Mouse (Mus musculus): ENCODE measurements at regions not wholly inside any gene's neighbourhood (a gene's known extent, or its start where the extent isn't known, plus 50 kb on each side); places are given as distances from the start of the nearest gene placed in this dataset.

DNA sequence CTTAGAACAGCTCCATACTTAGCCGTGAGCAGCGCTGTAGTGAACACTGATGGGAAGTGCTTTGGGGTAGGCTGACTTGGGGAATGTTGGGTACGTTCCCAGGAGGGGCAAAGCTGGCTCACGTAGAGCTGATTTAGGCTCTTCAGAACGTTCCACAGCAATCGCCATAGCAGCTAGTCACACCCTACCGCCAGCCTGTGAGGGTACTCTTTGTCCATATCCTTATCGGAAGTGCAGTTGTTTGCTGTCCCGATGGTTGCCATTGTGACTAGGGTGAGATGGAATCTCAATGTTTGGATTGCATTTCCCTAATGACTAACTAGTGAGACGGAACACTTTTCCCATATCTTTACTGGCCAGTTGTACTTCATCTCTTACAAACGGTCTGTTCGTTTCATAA lies 244.6 kb downstream of the Ano6 start:
- no peak for TF ChIP-seq NANOG (IDR thresholded peaks at IDR 0.05; ENCODE audit: borderline replicate concordance, low read length)
- TF ChIP-seq CTCF (conservative IDR thresholded peaks at IDR 0.05; ENCODE audit: low read length) = no peak
- no peak for TF ChIP-seq POU5F1 (IDR thresholded peaks at IDR 0.05; ENCODE audit: borderline replicate concordance, low read length)
